Mouse (Mus musculus) gastrocnemius, adult 8-10 months (tissue): ENCODE results near the gene Reep3. TPM values are rescaled to one million over a fixed set of nuclear protein-coding genes. Genes with fewer than 3 reads are reported as not detected.

Source experiments
- DNase-seq, 2 experiments: peaks; one replicate each; pipeline ENCODE4 v3.0.0; 2022; ENCODE audit warnings: low spot score in 2 of 2
- total RNA-seq, 4 experiments: library from RNA; stranded (reverse); gene quantifications; 2 replicates each; pipeline ENCODE4 v1.2.4; 2022

Reep3 gene
- total RNA-seq, 4 experiments from 2014 or later, result 7.6 to 9.3 (median 9.0) TPM

- peak; percentile 28 to 32 for DNase-seq
These were observed 14.5 kb upstream of the Reep3 start for GRCm38 (mm10) chr10:67111044-67111798.

GRCm38 (mm10) chr10:67109635-67110034, 12.9 kb upstream of the Reep3 start:
- no peak for DNase-seq

GRCm38 (mm10) chr10:67108096-67108495, 11.4 kb upstream of the Reep3 start:
- no peak for DNase-seq

DNA sequence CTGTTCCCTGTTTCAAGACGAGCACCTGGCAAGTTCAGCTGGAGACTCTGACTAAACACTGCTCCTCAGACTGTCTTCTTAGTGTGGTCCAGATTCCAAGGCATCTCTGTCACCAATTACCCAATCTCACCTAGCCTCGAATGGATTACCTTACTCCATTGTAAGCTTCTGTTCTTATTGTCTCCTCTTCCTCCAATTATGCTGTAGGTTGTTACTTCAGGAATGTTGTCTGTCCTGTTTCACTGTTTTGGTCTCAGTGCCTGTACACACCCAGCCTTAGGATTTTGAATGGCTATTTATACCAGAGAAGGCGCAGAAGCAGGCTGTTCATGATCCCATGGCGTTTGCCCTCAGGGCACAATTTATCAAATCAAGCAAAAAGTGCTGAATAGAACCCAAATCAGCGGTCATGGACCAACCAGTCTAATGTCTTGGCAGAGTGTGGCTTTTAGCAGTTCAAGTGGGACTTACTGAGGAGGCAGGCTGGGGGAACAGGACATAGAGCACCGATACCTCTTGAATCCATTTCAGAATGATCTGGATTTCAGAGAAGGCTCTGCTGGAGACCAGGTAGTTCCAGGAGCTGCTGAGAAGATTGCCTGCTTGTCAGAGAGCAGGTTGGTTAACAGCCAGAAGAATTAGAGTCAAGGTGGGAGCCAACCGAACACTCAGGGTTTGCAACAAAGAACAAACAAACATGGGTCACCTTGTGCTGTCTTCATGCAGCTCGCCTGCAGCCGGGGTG, 10.4 kb upstream of the Reep3 start:
- no peak for DNase-seq

DNA sequence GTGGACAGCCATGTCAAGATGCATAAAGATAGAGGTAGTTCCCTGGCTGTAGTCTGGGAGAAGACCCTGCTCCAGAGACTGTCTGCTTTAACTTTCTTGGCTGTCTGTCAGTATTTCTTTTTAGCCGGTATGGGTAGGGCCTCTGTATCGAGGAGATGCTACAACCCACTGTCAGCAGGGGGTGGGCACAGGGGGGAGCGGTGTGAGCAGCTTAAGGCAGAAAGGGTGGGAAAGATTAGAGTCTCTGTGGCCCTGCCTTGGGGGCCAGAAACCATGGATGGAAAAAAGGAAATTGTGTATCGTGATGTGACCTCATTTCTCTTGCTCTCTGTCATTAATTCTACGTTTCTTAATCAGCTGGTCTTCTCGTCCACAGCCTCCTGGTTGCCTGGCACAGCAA, 9.7 kb upstream of the Reep3 start:
- no peak for DNase-seq

DNA sequence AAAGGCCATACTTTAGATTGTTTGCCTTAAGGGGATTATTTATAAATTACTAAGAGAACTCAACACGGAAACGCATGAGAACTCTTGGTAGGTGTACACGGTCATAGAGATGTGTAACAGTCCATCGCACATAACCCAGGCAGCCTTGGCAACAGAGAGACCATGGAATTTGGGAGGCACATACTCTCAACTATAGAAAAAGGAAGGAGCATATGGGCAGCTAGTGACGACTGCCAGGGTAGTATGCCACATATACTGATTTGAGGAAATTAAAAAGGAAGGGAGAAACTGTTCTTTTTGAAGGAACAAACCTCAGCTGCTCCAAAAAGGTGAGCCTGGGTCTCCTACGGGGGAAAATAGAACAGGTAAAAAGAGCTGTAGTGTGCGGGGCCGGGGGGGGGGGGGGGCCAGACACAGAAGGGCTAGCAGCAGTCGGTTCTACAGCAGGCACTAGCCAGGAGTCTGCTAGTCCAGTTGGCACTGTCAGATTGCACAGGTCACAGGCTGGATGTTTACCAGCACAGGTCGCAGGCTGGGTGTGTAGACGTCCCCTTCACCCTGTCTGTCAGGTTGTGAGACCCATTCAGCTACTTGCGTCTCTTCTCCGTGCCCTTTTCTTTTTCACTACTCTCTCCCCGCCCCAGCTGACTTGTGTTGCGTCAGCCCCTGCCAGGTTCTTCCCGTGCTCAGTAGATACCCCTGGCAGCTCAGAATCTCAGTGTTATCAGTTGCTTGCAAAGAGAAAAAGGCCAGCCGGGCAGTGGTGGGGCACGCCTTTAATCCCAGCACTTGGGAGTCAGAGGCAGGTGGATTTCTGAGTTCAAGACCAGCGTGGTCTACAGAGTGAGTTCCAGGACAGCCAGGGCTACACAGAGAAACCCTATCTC, 8.8 kb upstream of the Reep3 start:
- DNase-seq, result no peak

DNA sequence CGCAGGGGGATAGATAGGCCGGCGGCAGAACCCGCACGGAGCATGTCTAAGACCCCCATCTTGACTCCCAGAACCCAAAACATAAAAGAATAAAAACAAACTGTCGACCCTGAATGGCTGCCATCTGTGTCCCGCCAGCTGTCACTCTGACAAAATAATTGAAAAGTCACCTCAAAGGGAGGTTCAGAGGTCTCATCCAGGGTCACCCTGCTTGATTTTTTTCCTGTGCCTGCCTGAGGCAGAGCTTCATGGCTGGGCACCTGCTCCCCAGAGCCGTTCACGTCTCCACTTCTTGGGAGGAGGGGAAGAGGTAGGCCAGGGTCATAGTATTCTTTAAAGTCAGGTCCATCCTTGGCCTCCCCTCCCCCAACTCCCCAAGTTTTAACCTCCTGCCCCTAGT, 7.8 kb upstream of the Reep3 start:
- no peak for DNase-seq

DNA sequence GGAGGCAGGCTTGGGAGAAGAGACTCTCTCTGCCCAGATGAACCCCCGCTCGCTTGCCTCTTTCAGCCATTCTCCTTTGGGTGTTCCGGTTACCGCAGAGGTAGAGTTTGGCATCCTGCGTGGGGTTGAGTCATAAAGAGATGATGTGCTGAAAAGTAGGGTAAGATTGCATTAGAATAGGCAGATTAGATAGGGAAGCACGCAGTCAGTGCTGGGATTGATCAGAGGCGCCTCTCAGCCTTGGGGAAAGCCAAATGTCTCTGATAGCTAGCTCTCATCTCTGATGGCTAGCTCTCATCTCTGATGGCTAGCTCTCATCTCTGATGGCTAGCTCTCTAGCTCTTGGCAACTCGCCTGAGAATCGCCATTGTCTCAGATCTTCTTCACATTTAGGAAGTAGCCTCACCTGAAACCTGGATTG, 4.1 kb upstream of the Reep3 start:
- no peak for DNase-seq

DNA sequence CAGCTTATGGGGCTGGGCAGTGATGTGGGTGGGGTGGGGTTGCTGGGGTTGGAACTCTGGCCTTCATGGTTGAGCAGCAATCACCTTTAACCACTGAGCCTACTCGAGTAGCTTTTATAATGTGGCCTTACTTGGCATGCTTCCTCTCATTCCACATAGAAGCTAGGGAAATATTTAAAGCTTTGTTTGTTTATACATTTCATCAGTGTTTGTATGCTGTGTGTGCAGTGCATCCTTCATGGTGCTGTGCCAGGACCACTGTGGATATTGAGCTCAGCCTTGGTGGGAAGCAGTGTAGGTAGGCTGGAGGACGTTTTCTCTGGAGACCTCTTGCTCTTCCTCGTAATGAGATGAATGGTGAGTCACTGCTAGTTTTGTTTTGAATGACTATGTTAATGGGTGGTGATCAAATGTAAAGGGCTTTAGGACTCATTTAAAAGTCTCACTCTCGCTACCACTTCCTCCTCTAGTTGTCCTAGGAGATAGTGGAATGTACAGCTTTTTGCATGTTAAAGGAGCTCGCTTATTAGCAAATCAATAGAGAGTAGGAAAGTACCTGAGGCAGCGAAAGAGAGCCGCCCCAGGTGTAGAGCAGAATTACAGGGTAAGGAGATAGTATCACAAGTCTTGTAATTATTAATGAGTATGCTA, 3.4 kb upstream of the Reep3 start:
- no peak for DNase-seq

DNA sequence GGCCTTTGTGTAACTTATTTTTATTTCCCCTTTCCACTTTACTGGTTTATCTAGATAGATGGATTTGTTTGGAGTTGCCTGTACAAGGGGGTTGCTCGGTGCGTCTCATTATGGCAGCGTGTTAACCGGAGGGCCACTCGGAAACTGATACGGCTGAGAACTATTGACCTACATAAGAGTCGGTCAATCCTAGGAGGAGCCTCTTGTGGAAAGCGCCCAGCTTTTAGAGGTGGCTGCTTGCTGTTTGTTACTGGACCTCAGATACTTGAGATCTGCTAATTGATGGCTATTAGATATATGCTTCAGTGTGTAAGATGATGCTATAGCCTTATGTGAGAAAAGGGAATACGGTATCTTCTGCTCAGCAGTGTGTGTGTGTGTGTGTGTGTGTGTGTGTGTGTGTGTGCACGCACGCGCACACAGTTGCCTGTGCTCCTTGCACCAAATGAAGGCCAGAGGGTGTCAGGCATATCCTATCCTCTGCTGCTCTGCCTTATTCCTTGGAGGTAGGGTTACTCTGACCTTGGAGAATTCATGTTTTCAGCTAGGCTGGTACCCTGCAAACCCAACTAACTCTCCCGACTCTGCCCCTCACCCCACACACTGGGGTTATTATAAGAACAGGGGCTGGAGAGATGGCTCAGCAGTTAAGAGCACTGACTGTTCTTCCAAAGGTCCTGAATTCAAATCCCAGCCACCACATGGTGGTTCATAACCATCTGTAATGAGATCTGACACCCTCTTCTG, 2.6 kb upstream of the Reep3 start:
- no peak for DNase-seq

DNA sequence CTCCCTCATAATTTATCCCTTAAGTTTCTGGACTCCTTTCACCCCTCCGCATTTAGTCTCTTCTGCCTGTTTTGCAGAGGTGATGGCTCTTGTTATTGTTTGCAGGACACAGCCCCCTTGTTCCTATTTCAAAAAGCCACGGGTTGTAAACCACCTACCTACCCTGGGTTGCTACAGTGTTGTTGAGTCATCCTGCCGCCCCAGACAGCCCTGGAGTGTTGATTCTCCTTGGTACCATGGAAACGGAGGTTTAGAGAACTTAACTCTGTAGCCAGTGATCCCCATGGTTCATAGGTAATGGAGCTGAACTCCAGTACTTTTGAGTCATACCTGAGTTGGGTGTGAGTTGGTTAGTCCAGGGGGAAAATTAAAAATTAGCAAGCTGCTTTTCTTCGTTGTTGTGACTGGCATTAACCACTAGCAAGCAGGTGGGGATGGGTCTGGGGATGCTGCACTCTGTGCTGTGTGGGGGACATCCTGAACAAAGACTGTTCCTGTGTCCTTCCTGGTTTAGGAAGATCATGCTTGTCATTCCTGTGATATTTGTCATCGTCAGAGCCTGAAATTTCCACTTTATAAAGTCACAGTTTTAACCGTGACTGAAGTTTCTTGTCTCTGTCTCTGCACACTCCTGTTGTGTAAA, 1.8 kb upstream of the Reep3 start:
- DNase-seq, result no peak

GRCm38 (mm10) chr10:67097437-67098150, 849 bp upstream of the Reep3 start:
- DNase-seq, result no peak

- peak; percentile 43 to 66 for DNase-seq
These were observed 736 bp downstream of the Reep3 start, which contains the start of gene Jmjd1c for GRCm38 (mm10) chr10:67095798-67096620. TSS of gene Jmjd1c (plus strand) at chr10:67096125.

DNA sequence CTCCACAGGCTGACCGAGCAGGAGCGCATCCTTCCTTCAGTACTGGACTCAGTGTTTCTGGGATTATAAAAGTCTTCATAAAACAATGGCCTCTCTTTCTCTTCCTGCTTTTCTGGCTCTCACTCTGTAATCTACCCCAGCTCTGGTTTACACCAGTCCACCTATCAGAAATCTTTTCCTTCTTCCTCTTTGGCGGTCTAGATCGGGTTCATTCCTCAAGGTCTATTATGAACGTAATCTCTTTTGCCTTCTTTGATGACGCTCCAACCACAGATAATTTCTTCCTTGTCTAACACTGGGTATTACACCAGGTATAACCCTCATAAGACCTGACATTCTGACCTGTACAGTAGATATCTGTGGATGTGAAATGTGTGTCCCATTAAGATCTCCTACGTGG, 1.8 kb downstream of the Reep3 start:
- no peak for DNase-seq

DNA sequence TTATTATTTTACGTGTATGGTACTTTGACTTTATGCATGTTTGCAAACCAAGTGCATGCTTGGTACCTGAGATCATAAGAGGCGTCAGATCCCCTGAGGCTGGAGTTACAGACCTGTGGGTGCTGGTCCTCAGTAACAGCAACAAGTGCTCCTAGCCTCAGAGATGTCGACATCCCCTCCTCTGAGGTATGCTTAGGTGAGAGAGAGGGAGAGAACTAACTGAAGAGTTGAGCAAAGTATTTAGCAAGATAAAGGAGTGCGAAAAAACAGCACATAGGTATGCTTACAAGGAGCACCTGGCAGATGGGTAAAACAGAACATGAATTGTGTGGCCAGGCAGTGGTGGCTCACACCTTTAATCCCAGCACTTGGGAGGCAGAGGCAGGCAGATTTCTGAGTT, 6.1 kb downstream of the Reep3 start:
- DNase-seq, result no peak

DNA sequence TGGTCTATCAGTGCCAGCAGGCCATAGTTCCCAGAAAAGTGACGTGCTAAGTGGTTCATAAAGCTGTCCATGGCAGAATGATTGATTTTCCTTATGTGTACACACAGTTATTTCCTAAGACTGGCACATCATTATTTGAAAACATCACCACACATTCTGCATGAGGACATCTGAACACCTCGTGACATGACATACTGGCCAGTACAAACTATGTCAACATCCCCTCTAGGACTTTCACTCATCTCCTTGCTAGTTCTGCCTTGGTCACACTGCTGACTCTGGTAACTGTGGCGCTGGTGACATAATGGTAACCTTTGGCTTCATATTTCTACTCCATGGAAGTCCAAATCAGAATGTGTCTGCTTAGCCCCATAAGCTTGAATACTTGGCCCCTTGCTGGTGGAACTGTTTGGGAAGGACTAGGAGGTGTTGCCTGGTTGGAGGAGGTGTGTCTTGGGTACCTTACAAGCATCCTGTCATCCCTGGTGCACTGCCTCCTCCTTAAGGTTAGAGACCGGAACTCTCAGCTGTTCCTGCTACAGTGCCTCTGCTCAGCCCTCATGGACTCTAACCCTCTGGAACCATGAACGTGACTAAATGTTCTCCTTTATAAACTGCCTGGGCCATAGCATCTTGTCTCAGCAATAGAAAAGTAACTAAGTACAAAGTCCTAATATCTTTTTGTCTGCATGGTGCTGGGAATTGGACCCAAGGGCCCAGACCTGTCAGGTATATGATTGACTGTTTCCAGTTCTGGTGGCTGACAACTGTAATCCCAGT, 9.1 kb downstream of the Reep3 start:
- no peak for DNase-seq

- no peak for DNase-seq
These were observed 10.8 kb downstream of the Reep3 start for GRCm38 (mm10) chr10:67085916-67086315.

DNA sequence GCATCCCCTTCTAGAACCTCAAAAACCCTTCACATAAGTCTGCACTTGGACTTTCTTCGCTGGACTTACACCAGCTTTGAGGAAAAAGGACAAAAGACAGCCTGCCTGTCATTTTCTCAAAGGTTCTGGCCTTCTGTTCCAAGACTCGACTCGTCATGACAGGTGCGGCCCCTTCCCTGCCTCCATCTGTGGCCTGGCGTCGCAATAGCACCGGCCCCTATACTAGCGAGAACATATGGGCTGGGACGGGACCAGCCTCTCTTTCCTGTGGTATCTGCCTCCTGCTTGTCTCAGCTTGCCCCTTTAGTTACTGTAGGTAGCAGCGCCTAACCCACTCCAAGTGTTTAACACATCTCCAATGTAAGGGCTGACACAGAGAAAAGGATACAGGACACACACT, 11.6 kb downstream of the Reep3 start:
- DNase-seq, result no peak
